Mouse (Mus musculus) MEL (cell line): ENCODE data around the gene Cx3cr1.

Experiments used
- CTCF ChIP-seq, 3 experiments: IDR thresholded peaks in 2 of 3; conservative IDR thresholded peaks in 1 of 3; 2 replicates each; pipeline ENCODE4 v1.5.1; 2011 to 2012; ENCODE audit warnings: low read length in 3 of 3, low read depth in 2 of 3, mild to moderate bottlenecking in 2 of 3, improper control_type of control experiment in 1 of 3, inconsistent platforms in 1 of 3, mixed read lengths in 1 of 3, moderate library complexity in 1 of 3; ENCODE audit not compliant: control insufficient read depth in 1 of 3, insufficient read depth in 1 of 3, poor library complexity in 1 of 3, severe bottlenecking in 1 of 3
- EP300 ChIP-seq, 2 experiments: IDR thresholded peaks; 2 replicates each; pipeline ENCODE4 v1.6.1; 2011; ENCODE audit warnings: improper control_type of control experiment in 2 of 2, low read length in 2 of 2, low read depth in 1 of 2, mild to moderate bottlenecking in 1 of 2
- MAFK ChIP-seq: IDR thresholded peaks from 2 replicates; pipeline ENCODE4 v1.6.1; 2011; ENCODE audit warnings: low read depth, mild to moderate bottlenecking, low read length, improper control_type of control experiment, borderline replicate concordance
- POLR2A ChIP-seq, 2 experiments: IDR thresholded peaks; 2 replicates each; pipeline ENCODE4 v1.6.1; 2011 to 2012; ENCODE audit warnings: low read length in 2 of 2, mild to moderate bottlenecking in 2 of 2, control low read depth in 1 of 2, improper control_type of control experiment in 1 of 2, low read depth in 1 of 2, moderate library complexity in 1 of 2; ENCODE audit not compliant: control insufficient read depth in 1 of 2, insufficient read depth in 1 of 2, poor library complexity in 1 of 2
- ZC3H11A ChIP-seq: IDR thresholded peaks from 2 replicates; pipeline ENCODE4 v1.6.1; 2012; ENCODE audit warnings: low read depth, mild to moderate bottlenecking, inconsistent platforms, low read length, improper control_type of control experiment
- ZNF384 ChIP-seq: IDR thresholded peaks from 2 replicates; pipeline ENCODE4 v1.6.1; 2012; ENCODE audit warnings: low read depth, mild to moderate bottlenecking, inconsistent platforms, low read length, improper control_type of control experiment

DNA sequence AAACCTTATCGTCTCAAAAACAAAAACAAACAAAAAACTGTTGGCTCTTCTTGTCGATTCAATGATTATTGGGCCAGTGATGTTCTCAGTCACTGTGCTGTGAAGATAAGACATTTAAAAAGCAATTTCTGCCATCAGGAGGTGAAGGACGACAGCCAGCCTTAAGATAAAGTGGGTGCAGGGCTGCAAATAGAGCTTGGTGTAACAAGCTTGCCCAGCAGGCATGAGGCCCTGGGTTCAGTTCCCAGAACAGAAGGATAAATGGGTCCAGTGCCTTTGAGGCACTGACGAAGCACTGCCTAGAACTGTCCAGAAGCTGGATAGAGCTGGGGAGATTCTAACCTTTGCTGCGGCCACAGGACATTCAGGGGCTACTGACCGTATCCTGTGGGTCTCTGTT is 42.8 kb upstream of the Cx3cr1 start:
- TF ChIP-seq ZNF384: peak; percentile 54; the same call in 1 of the 2 replicates
- TF ChIP-seq EP300 (IDR thresholded peaks at IDR 0.05; ENCODE audit: low read depth in 1 of 2, low read length in 2 of 2): peak; percentile 82 to 92
- no peak for TF ChIP-seq ZC3H11A
- TF ChIP-seq CTCF (IDR thresholded peaks at IDR 0.05 in 2 of 3, conservative IDR thresholded peaks at IDR 0.05 in 1 of 3; ENCODE audit: control insufficient read depth in 1 of 3, insufficient read depth in 1 of 3, low read depth in 2 of 3, low read length in 3 of 3, poor library complexity in 1 of 3, severe bottlenecking in 1 of 3): no peak
- TF ChIP-seq POLR2A (IDR thresholded peaks at IDR 0.05; ENCODE audit: control insufficient read depth in 1 of 2, insufficient read depth in 1 of 2, low read depth in 1 of 2, low read length in 2 of 2, poor library complexity in 1 of 2): peak in 1 of 2 experiments; percentile 34; a peak in 1 of 4 replicates
- TF ChIP-seq MAFK: 0 out of 2 replicates have a peak, but pooled peaks have one; percentile 45
